Mouse (Mus musculus): ENCODE measurements around the gene Vstm5.

- TF ChIP-seq CTCF (IDR thresholded peaks at IDR 0.05; ENCODE audit: low read depth): no peak
- no peak for TF ChIP-seq EP300 (IDR thresholded peaks at IDR 0.05; ENCODE audit: low read depth)
These were observed 6.7 kb downstream of the Vstm5 start for GRCm38 (mm10) chr9:15245319-15246075.
